Mouse (Mus musculus) cerebellum, adult 18-20 months (tissue): ENCODE measurements around the gene Tenm3.
A peak's percentile ranks its signal among the peaks of the same experiment; 100 is the strongest.

ENCODE experiments used
- DNase-seq, 2 experiments: peaks; one replicate each; pipeline ENCODE4 v3.0.0; 2021

Tenm3 gene

DNA sequence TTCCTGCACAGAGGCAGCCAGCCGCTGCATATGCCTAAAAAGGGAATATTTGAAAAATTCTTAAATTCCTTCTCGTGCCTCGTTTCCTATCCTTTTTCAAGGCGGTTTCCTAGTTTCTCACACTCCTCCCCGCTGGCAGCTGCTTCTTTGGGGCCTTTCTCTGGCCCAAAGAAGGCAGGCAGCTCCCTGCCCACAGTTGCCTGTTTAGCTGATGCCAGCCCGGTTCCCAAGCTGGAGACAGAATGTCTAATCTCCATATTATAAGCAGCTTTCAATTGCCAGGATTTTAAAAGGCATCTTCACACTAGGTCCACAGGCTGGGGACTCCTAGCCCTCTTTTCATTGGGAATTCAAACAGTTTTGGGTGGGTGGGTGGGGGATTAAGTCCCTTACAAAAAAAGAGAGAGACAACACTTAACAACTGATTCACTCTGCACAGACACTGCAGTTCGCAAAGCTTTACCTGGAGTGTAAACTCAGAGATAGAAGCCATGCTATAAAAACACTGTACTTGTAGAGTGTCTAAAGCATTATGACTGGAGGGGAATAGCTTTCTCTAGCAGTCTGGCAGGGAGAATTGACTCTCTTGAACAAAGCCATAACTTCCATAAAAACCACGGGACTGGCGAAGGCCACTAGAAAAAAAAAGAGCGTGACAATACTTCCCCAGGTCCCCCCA is 275.7 kb downstream of the Tenm3 start:
- DNase-seq = no peak

DNA sequence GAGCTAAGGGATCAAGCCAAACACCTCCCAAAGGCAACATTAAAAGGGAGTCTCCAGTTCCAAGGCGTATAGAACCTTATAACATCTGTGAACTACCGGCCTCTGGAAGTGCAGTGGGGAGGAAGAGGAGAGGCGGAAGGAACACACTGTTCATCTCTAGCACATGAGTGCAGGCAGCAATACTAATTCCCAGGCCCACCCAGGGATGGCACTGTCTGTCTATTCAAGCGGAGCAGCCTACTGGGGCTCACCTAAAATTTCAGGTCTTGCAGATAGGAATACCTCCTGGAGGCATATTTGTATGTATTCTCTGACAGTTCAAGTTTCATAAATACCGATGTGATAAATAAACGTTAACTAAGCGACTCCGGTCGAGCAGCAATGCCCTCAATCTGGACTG is 283.5 kb downstream of the Tenm3 start:
- DNase-seq = no peak

GRCm38 (mm10) chr8:48555546-48556141 is 288.1 kb downstream of the Tenm3 start:
- peak; percentile 3 to 31 for DNase-seq

DNA sequence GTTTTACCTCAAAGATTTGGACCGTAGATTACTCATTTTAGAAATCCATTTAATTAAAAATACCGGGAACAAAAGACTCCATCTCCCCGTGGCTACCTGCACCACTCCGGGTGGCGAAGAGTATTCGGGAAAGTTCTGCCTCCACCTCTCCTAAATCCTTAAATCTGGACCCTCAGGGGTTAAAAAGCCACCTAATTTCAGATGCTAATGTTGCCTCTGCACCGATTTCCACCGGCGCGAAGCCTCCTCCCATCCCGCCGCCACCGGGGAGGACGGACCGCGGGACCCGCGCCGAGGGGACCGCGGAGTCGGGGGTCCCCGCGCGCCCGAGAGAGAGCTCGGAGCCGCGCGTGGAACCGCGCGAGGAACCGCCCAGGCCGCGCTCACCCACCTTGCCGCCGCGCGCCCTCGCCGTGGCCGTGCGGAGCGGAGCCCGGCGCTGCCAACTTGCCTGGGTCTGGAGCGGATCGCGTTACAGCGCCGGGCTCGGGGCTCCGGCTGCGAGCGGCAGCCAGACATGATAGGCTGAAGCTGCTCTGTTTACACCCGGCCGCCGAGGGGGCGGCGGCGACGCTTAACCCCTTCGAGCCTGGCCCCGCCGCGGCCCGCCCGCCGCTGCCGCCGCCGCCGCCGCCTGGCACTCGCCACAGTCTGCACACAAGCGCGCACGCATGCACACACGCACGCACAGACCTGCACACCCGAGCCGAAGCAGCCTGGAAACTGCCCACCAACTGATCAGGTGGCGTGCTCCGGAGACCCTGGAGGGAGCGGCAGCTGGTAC is 288.8 kb downstream of the Tenm3 start:
- DNase-seq = peak in 1 of 2 experiments; percentile 32

DNA sequence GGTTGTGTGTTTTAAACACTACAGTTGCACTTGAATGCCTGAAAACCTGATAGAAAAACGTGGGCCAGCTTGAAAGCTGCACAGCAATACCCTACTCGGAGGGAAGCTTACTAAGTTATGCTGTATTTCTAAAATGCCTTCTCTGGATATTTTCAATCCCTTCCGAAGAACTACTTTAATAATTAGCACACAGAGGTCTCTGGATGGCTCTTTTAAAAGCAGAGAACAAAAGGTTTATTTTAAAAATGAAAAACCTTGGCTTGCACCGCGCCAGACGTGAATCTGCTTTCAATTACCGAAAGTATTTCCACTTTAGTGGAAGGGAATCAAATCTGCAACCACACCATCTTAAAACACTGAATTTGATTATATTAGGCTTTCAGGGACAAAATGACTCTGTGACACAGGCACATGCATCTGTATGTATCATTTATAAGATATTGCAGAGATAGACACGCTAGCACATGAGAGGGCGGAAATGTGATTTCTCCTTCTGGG is 289.9 kb downstream of the Tenm3 start:
- no peak for DNase-seq

DNA sequence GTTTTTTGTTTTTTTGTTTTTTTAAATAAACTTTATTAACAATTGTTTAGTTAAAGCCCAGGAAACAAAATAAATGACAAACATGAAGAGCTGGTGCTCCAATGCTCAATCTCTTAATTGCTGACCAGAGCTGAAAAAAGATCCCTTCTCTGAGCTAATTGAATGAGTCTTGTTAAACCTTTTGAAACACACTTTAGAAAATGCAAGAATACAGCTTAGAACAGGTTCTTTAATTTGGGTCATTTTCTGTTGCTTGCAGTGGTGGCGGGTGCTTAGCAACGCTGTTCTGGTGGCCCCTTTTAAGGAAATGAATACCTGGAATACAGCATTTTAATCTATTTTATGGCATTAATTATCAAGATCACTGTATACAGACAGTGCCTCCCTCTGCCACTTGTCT is 291.4 kb downstream of the Tenm3 start:
- no peak for DNase-seq

GRCm38 (mm10) chr8:48551370-48551769 is 292.4 kb downstream of the Tenm3 start:
- DNase-seq = no peak

- DNase-seq = no peak
Observed at GRCm38 (mm10) chr8:48548908-48549307, 294.8 kb downstream of the Tenm3 start.

DNA sequence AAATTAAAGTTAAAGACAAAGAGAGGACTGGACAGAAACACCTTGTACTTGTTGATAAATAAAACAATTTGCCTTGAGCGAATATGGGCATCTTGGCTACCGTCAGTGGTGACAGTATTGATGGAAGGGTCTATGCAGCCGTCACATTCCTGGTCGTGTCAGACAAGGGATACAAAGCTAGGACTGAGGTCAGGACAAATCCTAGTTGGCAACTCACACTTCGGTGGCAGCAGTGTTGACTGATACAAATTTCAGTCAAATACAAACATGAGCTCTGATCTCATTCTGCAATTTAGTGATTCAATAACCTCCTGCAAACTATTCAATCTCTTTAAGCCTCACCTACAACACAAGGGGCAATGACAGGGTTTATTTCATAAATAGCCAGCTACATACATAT is 298.1 kb downstream of the Tenm3 start:
- no peak for DNase-seq

DNA sequence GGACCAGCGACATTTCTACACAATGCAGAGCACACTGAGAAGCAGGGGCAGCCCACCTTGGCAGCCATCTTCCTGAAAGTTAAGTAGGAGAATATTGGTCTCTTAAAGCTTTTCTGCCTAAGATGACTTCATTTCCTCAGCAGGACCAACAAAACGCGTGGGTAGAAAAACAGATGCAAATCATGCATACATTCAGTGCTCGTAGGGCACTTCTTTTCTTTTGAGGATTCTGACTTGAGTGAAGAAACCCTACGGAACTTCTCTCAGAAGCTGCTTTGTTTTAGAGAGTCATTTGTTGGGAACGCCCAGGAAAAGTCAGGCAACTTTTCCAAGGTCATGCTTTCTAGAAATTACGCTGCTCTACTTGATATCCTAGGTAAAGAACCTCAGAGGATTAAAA is 298.9 kb downstream of the Tenm3 start:
- no peak for DNase-seq

- no peak for DNase-seq
Observed at GRCm38 (mm10) chr8:48542141-48542540, 301.6 kb downstream of the Tenm3 start.

GRCm38 (mm10) chr8:48540894-48541293 is 302.9 kb downstream of the Tenm3 start:
- no peak for DNase-seq

DNA sequence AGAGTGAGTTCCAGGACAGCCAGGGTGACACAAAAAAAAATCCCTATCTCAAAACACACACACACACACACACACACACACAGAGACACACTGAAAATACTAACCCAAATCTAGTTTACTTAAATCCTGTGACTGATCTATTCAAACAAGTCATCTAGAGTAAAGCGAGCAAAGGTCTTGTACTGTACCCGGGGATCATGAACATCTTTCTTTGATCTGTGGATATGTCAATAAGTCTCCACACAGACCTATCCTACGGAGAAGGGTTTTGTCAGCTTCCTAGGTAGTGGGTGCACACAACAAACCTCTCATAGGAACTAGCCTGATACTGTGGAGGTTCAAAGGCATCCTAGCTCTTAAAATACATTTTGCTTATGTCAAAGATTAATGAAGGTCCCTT is 307.9 kb downstream of the Tenm3 start:
- no peak for DNase-seq

GRCm38 (mm10) chr8:48531795-48532194 is 312.0 kb downstream of the Tenm3 start:
- no peak for DNase-seq

DNA sequence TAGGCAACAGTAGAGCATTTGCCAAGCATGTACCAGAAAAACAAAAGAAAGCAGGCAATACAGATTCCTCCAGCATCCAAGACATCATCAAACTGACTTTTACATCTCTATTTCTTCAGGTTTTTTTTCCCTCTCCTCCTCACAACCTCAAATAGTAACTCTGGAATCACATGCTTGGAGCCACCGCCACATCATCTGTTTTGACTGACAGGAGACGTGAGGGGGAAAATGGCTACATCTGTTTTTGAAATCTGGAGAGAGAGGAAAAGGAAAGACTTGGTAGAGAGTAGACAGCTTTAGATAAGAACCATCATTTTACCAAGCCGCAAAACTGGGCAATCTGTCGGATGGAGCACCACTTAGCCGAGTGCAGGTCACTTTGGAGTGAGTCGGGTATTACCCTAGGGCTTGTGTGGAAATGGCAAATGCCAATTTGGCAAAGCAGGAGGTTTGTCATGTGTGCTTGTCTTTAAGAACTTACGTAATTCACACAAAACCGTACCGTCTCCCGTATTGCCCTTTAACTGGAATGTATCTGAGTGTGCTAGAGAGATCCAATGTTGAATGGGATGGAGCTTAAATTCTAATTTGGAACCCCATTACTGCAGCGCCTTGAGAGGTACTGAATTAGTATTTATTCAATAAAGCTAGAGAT is 312.7 kb downstream of the Tenm3 start:
- no peak for DNase-seq

- DNase-seq = no peak
Observed at GRCm38 (mm10) chr8:48527418-48527817, 316.3 kb downstream of the Tenm3 start.

DNA sequence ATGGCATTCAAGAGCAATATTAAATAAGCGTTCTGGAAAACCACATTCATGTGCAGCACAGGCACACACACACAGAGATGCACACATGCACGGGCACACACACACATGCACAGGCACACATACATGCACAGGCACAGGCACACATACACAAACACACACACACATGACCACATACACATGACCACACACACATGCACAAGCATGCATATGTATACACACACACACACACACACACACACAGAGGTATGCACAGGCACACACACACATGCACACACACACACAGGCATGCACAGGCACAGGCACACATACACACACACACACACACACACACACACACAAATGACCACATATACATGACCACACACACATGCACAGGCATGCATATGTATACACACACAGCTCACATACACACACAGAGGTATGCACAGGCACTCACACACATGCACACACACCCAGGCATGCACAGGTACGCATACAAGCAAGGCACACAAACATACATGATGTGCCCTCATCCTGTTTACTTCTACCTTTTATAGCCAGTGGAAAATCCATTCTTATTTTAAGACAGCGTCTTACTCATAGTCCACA is 321.1 kb downstream of the Tenm3 start:
- no peak for DNase-seq

DNA sequence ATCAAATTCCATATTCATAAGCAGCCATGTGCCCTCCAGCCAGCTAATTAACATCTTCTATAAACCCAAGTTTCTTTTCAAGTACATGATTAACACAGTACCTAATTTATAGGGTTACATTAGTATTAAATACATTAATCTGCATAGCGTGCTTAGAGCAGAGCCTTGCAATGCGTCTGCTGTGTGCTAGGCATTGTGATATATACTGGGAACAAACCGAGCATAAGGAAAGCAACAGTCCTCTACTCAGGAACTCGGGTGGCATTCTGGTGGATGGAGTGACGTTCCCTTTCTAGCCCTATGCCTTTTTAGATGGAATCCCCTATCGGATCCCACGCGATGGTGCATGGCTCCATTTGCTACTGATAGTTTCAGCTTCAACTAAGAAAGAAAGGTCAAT is 321.7 kb downstream of the Tenm3 start:
- no peak for DNase-seq

DNA sequence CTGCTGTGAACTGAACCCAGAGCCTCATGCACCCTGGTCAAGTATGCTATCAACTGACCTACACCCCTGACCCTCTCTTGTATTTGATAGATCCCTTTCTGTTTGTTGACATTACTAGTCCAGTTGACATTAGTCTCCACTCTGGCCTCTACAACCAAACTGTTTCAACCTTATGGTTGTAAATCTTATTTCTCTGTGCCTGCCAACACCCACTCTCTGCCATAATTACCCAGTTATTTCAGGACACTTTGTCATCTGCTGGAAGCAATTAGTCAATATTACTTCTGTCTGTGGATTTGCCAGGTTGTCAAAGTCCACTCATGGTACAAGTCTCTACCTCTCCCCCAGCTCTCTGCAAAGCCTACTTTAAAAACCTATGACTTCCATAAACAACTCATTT is 326.3 kb downstream of the Tenm3 start:
- DNase-seq = no peak

GRCm38 (mm10) chr8:48514230-48514629 is 329.5 kb downstream of the Tenm3 start:
- DNase-seq = no peak

DNA sequence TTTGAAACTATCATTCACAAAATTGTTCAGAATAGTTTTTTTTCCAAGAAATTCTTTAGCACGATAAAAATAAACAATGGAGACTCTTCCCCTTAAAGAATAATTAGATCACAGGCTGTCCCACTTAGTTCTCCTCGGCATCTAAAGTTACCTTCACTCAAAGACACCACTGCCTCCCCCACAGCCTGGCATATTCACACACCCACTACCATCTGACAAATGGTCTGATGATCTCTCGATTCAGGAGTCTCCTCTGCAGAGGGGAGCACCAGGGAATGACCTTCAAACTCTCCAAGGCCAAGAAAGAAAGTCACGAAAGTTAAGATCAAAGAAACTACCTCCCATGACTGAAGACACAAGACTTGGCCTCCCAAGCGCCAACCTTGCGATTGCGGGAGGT is 329.9 kb downstream of the Tenm3 start:
- DNase-seq = no peak

DNA sequence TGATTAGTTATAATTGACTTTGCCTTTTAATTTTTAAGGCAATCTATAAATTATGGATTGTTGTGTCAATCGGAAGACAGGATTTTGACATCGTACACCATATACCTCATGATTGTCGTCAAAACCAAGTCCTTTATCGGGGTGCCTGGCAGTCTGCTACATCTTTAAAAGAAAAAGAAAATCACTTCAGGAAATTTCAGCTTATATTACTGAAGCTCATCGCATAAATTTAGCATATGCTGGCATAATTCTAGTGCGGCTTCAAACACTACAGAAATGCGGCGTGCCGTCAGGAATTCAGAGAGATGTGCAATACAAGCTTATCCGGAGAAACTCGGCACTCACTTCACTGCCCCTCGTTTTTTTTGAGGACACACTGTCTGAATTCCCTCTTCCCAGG is 332.2 kb downstream of the Tenm3 start:
- no peak for DNase-seq

DNA sequence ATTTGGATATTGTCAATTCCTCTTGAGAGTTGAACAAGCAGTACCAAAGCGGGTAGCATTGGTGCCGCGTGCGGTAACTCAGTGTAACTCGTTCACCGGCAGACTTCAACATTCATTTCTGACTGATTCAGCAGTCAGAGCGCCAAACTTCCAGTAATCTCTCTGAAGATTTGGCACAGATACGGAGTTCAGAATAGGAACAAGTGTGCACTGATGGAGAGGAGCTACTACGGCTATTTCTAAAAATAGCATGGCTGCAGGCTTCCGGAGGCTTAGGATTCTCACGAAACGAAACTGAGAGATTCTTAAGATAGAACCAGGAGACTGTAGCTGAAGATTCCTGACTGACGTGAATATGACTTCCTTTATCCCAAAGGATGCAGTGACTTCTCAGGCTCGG is 332.6 kb downstream of the Tenm3 start:
- no peak for DNase-seq
